Mouse (Mus musculus) liver, adult 2 months (tissue): Measurements from ENCODE around the gene Nxn. TPM values are rescaled to one million over a fixed set of nuclear protein-coding genes. Genes with fewer than 3 reads are reported as not detected.

Experiments
- DNase-seq: peaks from one replicate; pipeline ENCODE4 v3.0.0-alpha.2; 2011; ENCODE audit warnings: low read depth, low spot score; ENCODE audit errors: extremely low read depth
- H3K27ac ChIP-seq: fragments of 200-500 bp; replicated peaks from 2 replicates; pipeline ENCODE4 v1.5.1; 2012; ENCODE audit warnings: low read depth, mild to moderate bottlenecking, control low read depth, inconsistent platforms, low read length; ENCODE audit not compliant: insufficient read depth
- H3K27me3 ChIP-seq: fragments of 200-500 bp; 2 replicates; pipeline ENCODE4 v1.6.1; 2012; ENCODE audit warnings: mild to moderate bottlenecking, moderate library complexity, low read length, inconsistent platforms; ENCODE audit not compliant: control insufficient read depth, insufficient read depth
- H3K36me3 ChIP-seq: fragments of 200-500 bp; 2 replicates; pipeline ENCODE4 v1.6.1; 2012; ENCODE audit warnings: low read length, inconsistent platforms; ENCODE audit not compliant: control insufficient read depth, insufficient read depth
- H3K4me1 ChIP-seq: fragments of 200-500 bp; 2 replicates; pipeline ENCODE4 v1.6.1; 2011; ENCODE audit warnings: low read length; ENCODE audit not compliant: control insufficient read depth, insufficient read depth
- H3K4me3 ChIP-seq: fragments of 200-500 bp; 2 replicates; pipeline ENCODE4 v1.5.1; 2011; ENCODE audit warnings: low read depth, mild to moderate bottlenecking, control low read depth, low read length, moderate library complexity; ENCODE audit not compliant: insufficient read depth
- H3K79me2 ChIP-seq: fragments of 200-500 bp; 2 replicates; pipeline ENCODE4 v1.6.1; 2012; ENCODE audit warnings: inconsistent platforms, mild to moderate bottlenecking, low read length, moderate library complexity; ENCODE audit not compliant: control insufficient read depth, insufficient read depth
- H3K9ac ChIP-seq: fragments of 200-500 bp; 2 replicates; pipeline ENCODE4 v1.6.1; 2012; ENCODE audit warnings: low read depth, mild to moderate bottlenecking, control low read depth, inconsistent platforms, low read length
- CTCF ChIP-seq: fragments of 200-500 bp; IDR thresholded peaks from 2 replicates; pipeline ENCODE4 v1.5.1; 2011; ENCODE audit warnings: low read depth, low read length, control low read depth
- POLR2A ChIP-seq: fragments of 200-500 bp; IDR thresholded peaks from 2 replicates; pipeline ENCODE4 v1.6.1; 2011; ENCODE audit warnings: low read length, control low read depth; ENCODE audit not compliant: insufficient read depth; ENCODE audit errors: extremely low read depth
- WGBS: fragments of 180-500 bp; shearing (Covaris S2); methylation state at CpG from one replicate; pipeline ENCODE4 v1.1.7; 2018; 5-methylcytosine and 5-hydroxymethylcytosine counted together
- polyA plus RNA-seq: library from polyadenylated mRNA; depleted of rRNA; stranded (reverse); fragments of >200 nt; gene quantifications from 2 replicates; pipeline ENCODE4 v1.2.3, GENCODE M21; 2012
- total RNA-seq: library from RNA; depleted of rRNA; stranded (reverse); fragments of >200 nt; gene quantifications from 2 replicates; pipeline ENCODE4 v1.2.3, GENCODE M21; 2014

The Nxn gene
- total and polyA plus RNA-seq, 2 experiments: 1.0 to 1.6 TPM

GRCm38 (mm10) chr11:76242901-76243810, 155.8 kb downstream of the Nxn start, which contains the start of the genes Mrm3 and Glod4:
Gene Mrm3 (plus strand): TSS chr11:76243715.
Gene Glod4 (minus strand): TSS chr11:76243725.
- TF ChIP-seq CTCF: no peak
- 0 out of 2 replicates have a peak, but pooled peaks have one; percentile 48 for TF ChIP-seq POLR2A
- peak; percentile 66 for DNase-seq
- peaks cover 7% of the 10 kb centered on the region; the same call in 1 of the 2 replicates for H3K79me2 ChIP-seq
- H3K4me1 ChIP-seq: peaks cover 7% of the 10 kb centered on the region
- H3K9ac ChIP-seq: peak within 1 kb of the TSS; percentile 82
- no peaks in the 10 kb centered on the region for H3K27me3 ChIP-seq
- H3K27ac ChIP-seq: no peak within 1 kb of the TSS; the same call in 1 of the 2 replicates
- H3K4me3 ChIP-seq: peak within 1 kb of the TSS; percentile 92
- WGBS: under 1% methylated on average over 61 of the region's 61 CpGs
- H3K36me3 ChIP-seq: peaks cover 11% of the 10 kb centered on the region

GRCm38 (mm10) chr11:76239750-76240149, 159.2 kb downstream of the Nxn start:
- Histone ChIP-seq H3K79me2 (peaks cover 7% of the 10 kb centered on the region; the same call in 1 of the 2 replicates), H3K4me3 (no peak overlapping the region), H3K27ac (no peak overlapping the region), H3K9ac (no peak overlapping the region), H3K27me3 (no peaks in the 10 kb centered on the region), H3K4me1 (peaks cover 7% of the 10 kb centered on the region), H3K36me3 (peaks cover 27% of the 10 kb centered on the region)
- TF ChIP-seq POLR2A (no peak), CTCF (no peak)
- over 99% methylated on average over 2 of the region's 2 CpGs for WGBS
- no peak for DNase-seq

DNA sequence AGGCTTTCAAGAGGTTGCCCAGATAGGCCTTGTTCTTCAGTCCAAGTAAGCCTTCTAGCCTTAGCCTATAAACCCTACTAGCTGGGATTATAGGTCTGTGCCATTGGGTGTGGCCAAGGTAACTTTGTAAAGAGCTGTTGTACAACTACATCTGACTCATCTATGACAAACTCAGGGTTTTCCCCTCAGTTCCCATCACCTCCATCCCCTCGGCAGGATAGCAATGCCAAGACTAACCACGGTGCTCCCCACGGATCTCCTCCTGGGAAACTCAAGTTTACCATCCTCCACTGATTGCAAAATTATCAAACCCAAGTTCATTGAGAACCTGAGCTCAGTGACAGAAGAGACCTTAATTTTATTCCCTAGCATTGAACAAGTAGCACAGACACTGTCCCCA, 162.8 kb downstream of the Nxn start:
- Histone ChIP-seq H3K4me1 (no peaks in the 10 kb centered on the region), H3K79me2 (no peaks in the 10 kb centered on the region), H3K27me3 (no peaks in the 10 kb centered on the region), H3K27ac (no peak overlapping the region), H3K36me3 (peaks cover 53% of the 10 kb centered on the region), H3K9ac (no peak overlapping the region), H3K4me3 (no peak overlapping the region)
- WGBS: 98% methylated on average over 3 of the region's 3 CpGs
- TF ChIP-seq POLR2A (no peak), CTCF (no peak)
- no peak for DNase-seq

DNA sequence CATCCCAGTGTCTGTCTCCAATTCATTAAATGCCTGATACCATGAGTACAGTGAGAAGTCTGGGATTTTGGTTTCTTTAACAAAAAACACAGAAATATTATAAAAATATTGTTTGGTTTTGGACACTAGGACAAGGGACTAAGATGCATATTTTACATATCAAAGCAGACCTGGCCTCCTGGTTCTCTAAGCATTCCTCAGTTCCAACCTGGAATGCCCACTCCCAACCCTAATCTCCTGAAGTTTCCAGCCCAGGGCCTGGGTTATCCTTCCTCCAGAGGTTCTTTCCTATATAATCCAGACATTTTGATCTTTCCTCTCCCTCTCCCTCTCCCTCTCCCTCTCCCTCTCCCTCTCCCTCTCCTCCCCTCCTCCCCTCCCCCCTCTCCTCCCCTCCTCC, 173.9 kb downstream of the Nxn start:
- Histone ChIP-seq H3K27me3 (no peaks in the 10 kb centered on the region), H3K36me3 (peaks cover 21% of the 10 kb centered on the region), H3K9ac (no peak overlapping the region), H3K4me1 (no peaks in the 10 kb centered on the region), H3K27ac (no peak overlapping the region), H3K4me3 (no peak overlapping the region), H3K79me2 (no peaks in the 10 kb centered on the region)
- DNase-seq: no peak
- TF ChIP-seq POLR2A (no peak), CTCF (no peak)

- 85% methylated on average over 5 of the region's 5 CpGs for WGBS
- H3K36me3 ChIP-seq: peaks cover 21% of the 10 kb centered on the region
- no peak overlapping the region for H3K4me3 ChIP-seq
- no peak overlapping the region for H3K27ac ChIP-seq
- TF ChIP-seq POLR2A: no peak
- no peak for TF ChIP-seq CTCF
- DNase-seq: no peak
- no peak overlapping the region for H3K9ac ChIP-seq
- no peaks in the 10 kb centered on the region for H3K4me1 ChIP-seq
- H3K27me3 ChIP-seq: no peaks in the 10 kb centered on the region
- no peaks in the 10 kb centered on the region for H3K79me2 ChIP-seq
These were observed 174.3 kb downstream of the Nxn start for GRCm38 (mm10) chr11:76224631-76225030.
